Mouse (Mus musculus): ENCODE measurements around the gene Atp8b5.

Atp8b5 gene

DNA sequence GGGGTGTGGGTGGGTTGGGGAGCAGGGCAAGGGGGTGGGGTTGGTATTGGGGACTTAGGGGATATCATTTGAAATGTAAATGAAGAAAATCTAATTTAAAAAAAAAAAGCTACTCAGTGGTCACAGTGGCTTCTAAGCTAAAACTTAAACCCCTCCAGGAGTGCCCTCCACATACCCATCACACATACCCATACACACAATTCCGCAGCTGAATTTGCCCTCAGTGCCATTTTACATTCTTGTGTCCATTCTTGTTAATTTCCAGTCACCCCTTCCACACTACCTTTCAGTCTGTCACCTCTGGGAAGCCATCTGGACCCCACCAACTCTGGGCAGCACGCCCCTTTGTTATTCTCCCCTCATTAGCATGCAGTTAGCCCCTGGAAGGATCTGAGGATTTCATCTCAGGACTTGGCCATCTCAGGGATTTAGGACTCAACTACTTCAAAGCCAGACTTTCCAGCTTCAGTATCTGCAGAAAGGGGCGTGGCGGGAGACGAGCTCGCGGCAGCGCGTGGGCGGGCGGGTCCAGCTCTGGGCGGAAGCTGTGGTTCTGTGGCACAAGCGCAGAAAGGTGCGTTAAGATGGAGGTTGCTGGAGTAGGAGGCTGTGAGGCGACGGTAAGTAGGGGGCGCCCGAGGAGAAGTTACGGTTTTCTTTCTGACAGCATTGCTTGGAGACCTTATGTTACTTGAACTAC, at the start of gene Atp8b5:
Atp8b5 (plus strand) TSS at position 537 of the 700 bp plus-strand sequence.
- DNase-seq (ENCODE audit: low spot score) = peak; percentile 88

GRCm38 (mm10) chr4:43217997-43218396, 49.0 kb upstream of the Atp8b5 start:
- no peak for DNase-seq (ENCODE audit: low spot score)

DNA sequence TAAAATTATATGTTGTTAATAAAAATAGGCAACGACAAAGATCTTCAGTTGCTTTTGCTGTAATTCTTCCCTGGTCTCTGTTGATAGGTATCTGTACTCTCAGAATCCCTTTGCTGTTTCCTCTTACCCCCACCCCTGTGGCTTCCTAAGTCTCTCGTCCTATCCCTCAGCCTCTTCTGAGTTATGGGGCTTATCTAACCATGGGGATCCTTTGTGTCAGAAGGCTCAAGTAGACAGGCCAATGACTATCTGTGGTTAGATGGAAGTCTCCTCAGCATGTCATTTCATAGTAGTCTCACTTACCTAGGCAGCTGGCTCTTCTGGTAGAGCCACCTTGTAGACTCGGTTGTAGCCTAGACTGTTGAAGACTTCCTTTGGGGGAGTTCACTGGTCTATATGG, 35.1 kb upstream of the Atp8b5 start:
- no peak for DNase-seq (ENCODE audit: low spot score)

DNA sequence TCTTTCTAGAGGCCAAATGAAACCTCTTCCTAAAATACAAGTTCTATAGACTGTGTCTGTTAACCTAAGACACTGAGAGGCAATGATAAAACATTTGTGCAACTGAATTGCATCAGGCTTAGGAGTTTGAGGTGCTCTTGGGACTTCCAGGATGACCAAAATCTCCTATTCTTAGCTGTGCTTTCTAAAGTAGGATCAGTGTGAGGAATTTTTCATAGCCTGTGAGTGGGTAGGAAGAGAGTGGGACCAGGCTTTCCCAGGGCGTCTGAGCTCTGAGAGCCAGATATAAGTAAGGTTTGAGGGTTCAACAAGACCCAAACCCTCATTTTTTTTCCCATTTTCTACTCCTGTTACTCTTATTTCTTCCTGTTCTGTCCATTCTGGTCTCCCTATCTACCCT, 34.0 kb upstream of the Atp8b5 start:
- DNase-seq (ENCODE audit: low spot score) = no peak

- DNase-seq (ENCODE audit: low spot score) = no peak
Measured at GRCm38 (mm10) chr4:43233489-43233888, 33.5 kb upstream of the Atp8b5 start.

- no peak for DNase-seq (ENCODE audit: low spot score)
Measured at GRCm38 (mm10) chr4:43236898-43237297, 30.1 kb upstream of the Atp8b5 start.

GRCm38 (mm10) chr4:43240716-43241115, 26.2 kb upstream of the Atp8b5 start:
- no peak for DNase-seq (ENCODE audit: low spot score)

DNA sequence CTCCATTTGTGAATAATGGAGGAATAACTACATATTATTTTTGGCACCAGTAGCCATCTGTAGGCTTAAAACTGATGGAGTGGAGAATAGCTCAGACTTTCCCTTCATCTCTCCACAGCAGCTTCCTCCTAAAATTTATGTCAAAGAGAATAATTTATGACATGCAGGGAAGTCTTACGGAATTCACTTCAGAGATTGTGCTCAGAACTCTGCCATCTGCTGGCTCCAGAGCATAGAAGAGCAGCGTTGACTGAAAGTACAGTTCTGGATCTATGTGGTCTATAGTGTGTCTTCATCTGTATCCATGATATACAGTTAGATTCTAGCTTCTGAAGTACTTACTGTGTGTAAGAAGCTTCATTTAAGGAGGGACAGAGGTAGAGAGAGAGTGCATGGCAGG, 22.9 kb upstream of the Atp8b5 start:
- peak; percentile 40 for DNase-seq (ENCODE audit: low spot score)

GRCm38 (mm10) chr4:43245776-43246175, 21.2 kb upstream of the Atp8b5 start:
- DNase-seq (ENCODE audit: low spot score) = no peak

DNA sequence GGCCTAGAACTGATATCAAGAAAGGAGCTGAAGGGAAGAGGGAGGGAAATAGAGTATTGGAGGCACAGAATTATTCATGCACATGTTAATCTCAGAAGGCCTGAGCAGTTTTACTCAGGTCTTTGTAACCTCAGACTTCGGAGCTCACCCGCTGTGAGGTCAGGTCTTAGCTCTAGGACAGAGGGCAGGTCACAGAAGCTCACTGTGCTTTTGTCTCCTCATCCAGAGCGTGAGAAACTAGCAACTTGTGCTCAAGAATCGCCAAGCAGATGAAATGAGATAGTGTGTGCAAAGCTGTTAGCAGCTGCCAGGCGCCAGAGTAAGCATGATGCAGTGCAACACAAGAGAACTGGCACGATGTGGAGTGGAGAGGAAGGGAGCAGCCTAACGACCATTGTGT, 18.9 kb upstream of the Atp8b5 start:
- DNase-seq (ENCODE audit: low spot score) = no peak

DNA sequence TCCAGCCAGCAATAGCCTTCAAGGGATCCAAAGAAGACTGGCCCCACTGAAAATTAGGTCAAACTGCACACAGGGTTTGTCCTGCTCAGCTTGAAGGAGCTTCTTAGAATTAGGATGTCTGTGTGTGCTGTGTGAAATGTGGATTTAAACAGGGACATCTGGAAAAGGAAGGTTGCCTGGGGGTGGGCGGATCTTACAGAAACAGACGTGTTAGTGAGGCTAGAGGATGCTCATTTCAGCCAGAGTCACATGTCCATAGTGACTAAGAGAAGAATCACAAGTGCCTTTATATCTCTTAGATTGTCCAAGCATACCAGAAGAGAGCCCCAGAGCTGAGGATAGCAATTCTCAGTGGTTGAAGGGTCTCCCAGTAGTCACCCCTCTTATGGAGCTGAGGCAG, 18.1 kb upstream of the Atp8b5 start:
- no peak for DNase-seq (ENCODE audit: low spot score)

DNA sequence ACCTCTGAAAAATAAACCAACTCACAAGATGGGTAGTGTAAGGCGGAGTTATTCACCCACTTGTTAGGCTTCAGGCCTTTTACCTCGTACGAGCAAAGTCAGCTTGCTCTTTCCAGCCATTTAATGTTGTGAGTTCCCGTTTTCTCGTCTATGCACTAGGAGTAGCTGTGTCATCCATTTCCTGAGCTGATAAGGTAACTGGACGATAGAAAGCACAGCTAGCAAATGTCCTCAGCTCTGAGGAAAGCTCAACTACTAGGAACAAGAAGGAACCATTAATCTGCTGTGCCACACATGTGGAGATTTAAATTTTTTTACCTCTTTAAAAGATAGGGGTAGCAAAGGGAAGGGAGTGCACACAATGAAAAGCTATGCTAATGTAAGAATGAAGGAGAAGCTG, 15.7 kb upstream of the Atp8b5 start:
- no peak for DNase-seq (ENCODE audit: low spot score)

DNA sequence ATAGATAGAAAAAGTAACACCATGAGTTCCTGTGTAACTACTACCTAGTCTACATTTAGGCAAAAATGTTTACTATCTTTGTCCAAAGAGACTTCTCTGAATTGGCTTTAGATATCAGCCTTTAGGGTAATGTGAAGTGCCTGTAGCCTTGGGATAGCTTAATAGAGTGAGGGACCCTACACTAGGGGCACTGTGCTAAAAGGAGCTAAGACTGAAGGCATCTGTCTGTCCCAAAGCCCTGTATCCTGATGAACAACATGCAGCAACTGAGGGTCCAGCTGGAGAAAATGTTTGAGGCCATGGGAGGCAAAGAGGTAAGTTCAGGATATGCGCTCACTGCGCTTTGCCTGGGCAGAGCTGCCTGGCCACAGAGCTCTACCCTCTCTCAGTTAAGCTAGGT, 9.9 kb upstream of the Atp8b5 start:
- no peak for DNase-seq (ENCODE audit: low spot score)

- no peak for DNase-seq (ENCODE audit: low spot score)
Measured at GRCm38 (mm10) chr4:43258556-43258955, 8.4 kb upstream of the Atp8b5 start.

- DNase-seq (ENCODE audit: low spot score) = no peak
Measured at GRCm38 (mm10) chr4:43259435-43259834, 7.5 kb upstream of the Atp8b5 start.

GRCm38 (mm10) chr4:43260096-43260495, 6.9 kb upstream of the Atp8b5 start:
- no peak for DNase-seq (ENCODE audit: low spot score)

- peak; percentile 27 for DNase-seq (ENCODE audit: low spot score)
Measured at GRCm38 (mm10) chr4:43262821-43263220, 4.1 kb upstream of the Atp8b5 start.

GRCm38 (mm10) chr4:43266146-43266545, 813 bp upstream of the Atp8b5 start:
- DNase-seq (ENCODE audit: low spot score) = no peak

GRCm38 (mm10) chr4:43267323-43267658, 332 bp downstream of the Atp8b5 start:
- no peak for DNase-seq (ENCODE audit: low spot score)

DNA sequence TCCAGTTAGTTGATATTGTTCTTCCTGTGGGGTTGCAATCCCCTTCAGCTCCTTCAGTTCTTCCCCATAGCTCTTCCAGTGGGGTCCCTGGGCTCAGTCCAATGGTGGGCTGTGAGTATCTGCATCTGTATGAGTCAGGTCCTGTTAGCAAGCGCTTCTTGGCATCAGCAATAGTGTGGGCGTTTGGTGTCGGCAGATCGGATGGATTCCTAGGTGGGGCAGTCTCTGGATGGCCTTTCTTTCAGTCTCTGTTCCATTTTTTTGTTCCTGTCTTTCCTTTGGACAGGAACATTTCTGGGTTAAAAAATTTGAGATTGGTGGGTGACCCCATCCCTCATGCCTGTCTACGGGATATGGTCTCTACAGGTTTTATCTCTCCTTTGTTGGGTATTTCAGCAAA, 18.5 kb downstream of the Atp8b5 start:
- no peak for DNase-seq (ENCODE audit: low spot score)

- no peak for DNase-seq (ENCODE audit: low spot score)
Measured at GRCm38 (mm10) chr4:43287305-43287704, 20.3 kb downstream of the Atp8b5 start.

GRCm38 (mm10) chr4:43294001-43294400, 27.0 kb downstream of the Atp8b5 start:
- DNase-seq (ENCODE audit: low spot score) = peak; percentile 48

- DNase-seq (ENCODE audit: low spot score) = no peak
Measured at GRCm38 (mm10) chr4:43309696-43310338, 42.9 kb downstream of the Atp8b5 start.

GRCm38 (mm10) chr4:43321536-43321935, 54.6 kb downstream of the Atp8b5 start:
- no peak for DNase-seq (ENCODE audit: low spot score)

Data from layer of hippocampus, adult 11-12 months (tissue).